Mouse (Mus musculus) bone marrow, adult 2 months (tissue): Measurements from ENCODE around the gene Mybpc2. TPM values are rescaled to one million over a fixed set of nuclear protein-coding genes. Genes with fewer than 3 reads are reported as not detected.

ENCODE experiments used
- H3K27ac ChIP-seq: fragments of 200-500 bp; 2 replicates; pipeline ENCODE4 v1.5.1; 2012; ENCODE audit warnings: low read depth, mild to moderate bottlenecking, control low read depth, inconsistent platforms, low read length; ENCODE audit not compliant: control insufficient read depth, poor library complexity, insufficient read depth
- H3K4me1 ChIP-seq: fragments of 200-500 bp; 2 replicates; pipeline ENCODE4 v1.6.1; 2011; ENCODE audit warnings: low read length; ENCODE audit not compliant: control insufficient read depth, insufficient read depth
- H3K4me3 ChIP-seq: fragments of 200-500 bp; replicated peaks from 2 replicates; pipeline ENCODE3; 2011; ENCODE audit warnings: mild to moderate bottlenecking, low read depth, low read length, control low read depth; ENCODE audit not compliant: control insufficient read depth
- CTCF ChIP-seq: fragments of 200-500 bp; IDR thresholded peaks from 2 replicates; pipeline ENCODE4 v1.5.1; 2011; ENCODE audit warnings: low read length, control low read depth; ENCODE audit not compliant: control insufficient read depth, insufficient read depth
- POLR2A ChIP-seq: fragments of 200-500 bp; IDR thresholded peaks from 2 replicates; pipeline ENCODE4 v1.6.1; 2011; ENCODE audit warnings: low read depth, mild to moderate bottlenecking, control low read depth, low read length, borderline replicate concordance; ENCODE audit not compliant: control insufficient read depth
- WGBS: fragments of 180-500 bp; shearing (Covaris S2); methylation state at CpG from one replicate; pipeline ENCODE4 v1.1.7; 2018; 5-methylcytosine and 5-hydroxymethylcytosine counted together
- polyA plus RNA-seq: library from polyadenylated mRNA; stranded (reverse); fragments of >200 nt; gene quantifications from 2 replicates; pipeline ENCODE4 v1.2.4, GENCODE M21; 2011; ENCODE audit warnings: low replicate concordance; ENCODE audit not compliant: missing spikeins, insufficient read depth, insufficient read length

Mybpc2 gene
- polyA plus RNA-seq, 1 experiment: 5.4 TPM

- TF ChIP-seq CTCF (no peak), POLR2A (no peak)
- 76% methylated on average over 1 of the region's 1 CpGs for WGBS
- H3K27ac ChIP-seq: no peak overlapping the region
These were observed 68.2 kb downstream of the Mybpc2 start for GRCm38 (mm10) chr7:44456302-44456701.

GRCm38 (mm10) chr7:44453256-44453655, 71.2 kb downstream of the Mybpc2 start:
- no peak overlapping the region for H3K27ac ChIP-seq
- H3K4me3 ChIP-seq: no peak overlapping the region
- WGBS: 2% methylated on average over 3 of the region's 3 CpGs
- TF ChIP-seq CTCF: no peak
- no peak for TF ChIP-seq POLR2A
- H3K4me1 ChIP-seq: no peaks in the 10 kb centered on the region

More at GRCm38 (mm10) chr7:44456302-44456701, 68.2 kb downstream of the Mybpc2 start:
- no peaks in the 10 kb centered on the region for H3K4me1 ChIP-seq
- no peak overlapping the region for H3K4me3 ChIP-seq

Other genes starting within 250 kb of the Mybpc2 start
- 0.75 and 1.8 TPM in 2 replicates for gene Clec11a, start 217.8 kb downstream of the Mybpc2 start, polyA plus RNA-seq
- gene Shank1, start 214.4 kb downstream of the Mybpc2 start, polyA plus RNA-seq: 1.9 and 4.2 TPM in 2 replicates
- not detected in 2 replicates for gene Syt3, start 140.6 kb downstream of the Mybpc2 start, polyA plus RNA-seq
- not detected in 2 replicates for gene 1700008O03Rik, start 138.8 kb downstream of the Mybpc2 start, polyA plus RNA-seq
- 0.92 TPM in 1 of 2 replicates, not detected in the other for gene Lrrc4b, start 95.6 kb downstream of the Mybpc2 start, polyA plus RNA-seq
- gene Aspdh, start 59.3 kb downstream of the Mybpc2 start, polyA plus RNA-seq: not detected in 2 replicates
- 128 and 154 TPM in 2 replicates for gene Josd2, start 56.7 kb downstream of the Mybpc2 start, polyA plus RNA-seq
- gene Emc10, start 28.1 kb downstream of the Mybpc2 start, polyA plus RNA-seq: 41.8 and 58.8 TPM in 2 replicates
- 4.6 and 5.0 TPM in 2 replicates for gene Fam71e1, start 28.1 kb downstream of the Mybpc2 start, polyA plus RNA-seq
- 25.0 and 55.6 TPM in 2 replicates for gene Spib, start 7.4 kb upstream of the Mybpc2 start, polyA plus RNA-seq
- gene Pold1, start 24.2 kb upstream of the Mybpc2 start, polyA plus RNA-seq: 147 and 216 TPM in 2 replicates
- 87.8 and 123 TPM in 2 replicates for gene Nr1h2, start 29.3 kb upstream of the Mybpc2 start, polyA plus RNA-seq
- 21.1 and 49.7 TPM in 2 replicates for gene Napsa, start 47.7 kb upstream of the Mybpc2 start, polyA plus RNA-seq
- gene Kcnc3, start 66.0 kb upstream of the Mybpc2 start, polyA plus RNA-seq: 1.1 and 3.9 TPM in 2 replicates
- 0.41 TPM in 1 of 2 replicates, not detected in the other for gene Myh14, start 146.2 kb upstream of the Mybpc2 start, polyA plus RNA-seq
- not detected in 2 replicates for gene Izumo2, start 184.1 kb upstream of the Mybpc2 start, polyA plus RNA-seq
- gene Vrk3, start 223.8 kb upstream of the Mybpc2 start, polyA plus RNA-seq: 21.6 and 33.6 TPM in 2 replicates
- gene Zfp473, start 226.4 kb upstream of the Mybpc2 start, polyA plus RNA-seq: 0.99 and 2.3 TPM in 2 replicates